Mouse (Mus musculus) G1E (cell line): Measurements from ENCODE around the gene Rpl27.

Source experiments
- CTCF ChIP-seq: IDR thresholded peaks from 2 replicates; pipeline ENCODE4 v1.5.1; 2012; ENCODE audit warnings: low read depth, low read length, inconsistent platforms, mixed read lengths
- GATA1 ChIP-seq: IDR thresholded peaks from 2 replicates; pipeline ENCODE4 v1.6.1; 2012; ENCODE audit warnings: borderline replicate concordance, low read length, inconsistent platforms, mixed read lengths

- no peak for TF ChIP-seq CTCF
- no peak for TF ChIP-seq GATA1
Measured at GRCm38 (mm10) chr11:101483804-101484203, 41.7 kb downstream of the Rpl27 start.
